Mouse (Mus musculus) CD4-positive, CD25-positive, alpha-beta regulatory T cell, adult 2 months (primary cell): ENCODE results near the gene Spop.

ENCODE experiments used
- DNase-seq: peaks from one replicate; pipeline ENCODE4 v3.0.0-alpha.2; 2012; ENCODE audit warnings: low read depth, low spot score

Spop gene

DNA sequence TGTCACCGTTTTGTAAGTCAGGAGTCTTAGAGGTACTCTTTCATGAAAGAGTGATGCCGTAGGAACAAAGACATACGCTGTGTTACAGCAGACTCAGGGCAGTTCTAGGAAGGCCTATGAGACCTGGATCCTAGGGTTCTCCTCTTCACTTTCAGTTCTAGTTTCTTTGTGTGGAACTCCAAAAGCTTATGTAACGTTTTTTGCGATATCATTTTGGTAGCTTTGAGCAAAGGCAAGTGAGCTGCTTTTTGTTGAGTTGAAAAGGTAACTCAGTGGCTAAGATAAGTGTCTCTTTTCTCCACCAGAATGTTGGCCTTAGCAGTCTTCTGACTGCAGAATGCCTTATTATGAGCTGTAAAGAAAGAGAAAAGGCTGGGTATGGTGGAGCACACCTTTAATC, 3.5 kb downstream of the Spop start:
- DNase-seq, result no peak

DNA sequence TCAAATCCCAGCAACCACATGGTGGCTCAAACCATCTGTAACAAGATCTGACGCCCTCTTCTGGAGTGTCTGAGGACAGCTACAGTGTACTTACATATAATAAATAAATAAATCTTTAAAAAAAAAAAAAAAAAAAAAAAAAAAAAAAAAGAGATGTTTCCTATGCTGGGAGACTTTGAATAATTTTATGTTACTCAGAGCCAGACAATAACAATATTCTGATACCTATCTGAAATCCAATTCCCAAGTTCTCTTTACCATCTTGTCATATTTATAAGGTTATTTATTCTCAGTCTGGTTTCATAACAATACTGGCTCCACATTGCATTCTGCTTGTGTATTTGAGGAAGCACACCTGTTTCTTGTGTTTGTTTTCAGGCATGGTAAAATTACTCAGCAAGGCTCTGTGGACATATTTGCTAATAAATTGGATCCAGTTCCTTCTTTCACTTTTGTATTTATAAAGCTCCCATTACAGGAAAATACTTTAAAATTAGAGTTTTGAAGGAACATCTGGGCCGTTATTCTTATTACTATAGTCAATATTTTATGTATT, 7.1 kb downstream of the Spop start:
- DNase-seq, result no peak

DNA sequence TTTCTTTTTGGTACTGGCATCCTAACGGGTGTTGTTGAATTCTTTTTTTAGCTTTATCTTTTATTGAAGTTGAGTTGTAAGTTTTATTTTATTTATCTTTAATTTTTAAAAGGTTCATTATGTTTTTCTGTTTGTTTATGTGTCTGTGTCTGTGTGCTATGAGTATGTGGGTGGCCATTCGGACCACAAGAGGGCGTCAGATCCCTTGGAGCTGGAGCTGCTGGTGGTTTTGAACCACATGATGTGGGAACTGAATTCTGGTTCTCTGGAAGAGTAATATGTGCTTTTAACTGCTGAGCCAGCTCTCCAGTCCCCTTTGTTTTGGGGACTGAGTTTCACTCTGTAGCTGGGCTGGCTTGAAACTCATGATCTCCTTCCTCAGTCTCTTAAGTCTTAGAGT, 9.6 kb downstream of the Spop start:
- peak; percentile 23 for DNase-seq

- DNase-seq, result no peak
Observed at GRCm38 (mm10) chr11:95431344-95431743, 17.5 kb downstream of the Spop start.

GRCm38 (mm10) chr11:95432194-95432593, 18.3 kb downstream of the Spop start:
- peak; percentile 63 for DNase-seq

- no peak for DNase-seq
Observed at GRCm38 (mm10) chr11:95445371-95445770, 31.5 kb downstream of the Spop start.

DNA sequence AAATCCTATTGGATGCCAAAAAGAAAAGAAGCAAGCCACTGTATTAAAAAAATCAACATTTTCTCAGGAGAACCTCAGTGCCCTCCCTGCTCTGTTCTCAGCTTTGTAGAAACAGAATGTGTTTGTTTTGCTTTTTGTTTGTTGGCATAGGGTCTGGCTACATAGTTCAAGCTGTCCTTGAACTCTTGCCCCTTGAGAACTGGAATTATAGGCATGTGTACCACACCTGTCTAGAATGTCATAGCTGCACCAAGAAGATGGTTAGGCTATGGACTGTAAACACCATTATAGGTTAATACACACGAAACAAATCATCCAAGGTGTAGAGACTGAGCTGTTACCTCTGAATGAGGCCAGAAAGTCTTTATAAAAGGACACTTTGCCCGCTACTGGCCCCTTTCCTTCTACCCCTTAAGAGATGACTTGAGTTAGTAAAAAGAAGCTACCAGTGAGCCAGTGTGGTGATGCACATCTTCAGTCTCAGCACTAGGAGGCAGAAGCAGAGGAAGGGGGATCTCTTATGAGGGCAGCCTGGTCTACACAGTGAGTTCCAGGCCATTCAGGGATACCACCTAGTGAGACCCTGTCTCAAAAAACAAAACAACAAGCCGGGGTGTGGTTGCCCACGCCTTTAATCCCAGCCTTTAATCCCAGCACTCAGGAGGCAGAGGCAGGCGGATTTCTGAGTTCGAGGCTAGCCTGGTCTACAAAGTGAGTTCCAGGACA, 32.9 kb downstream of the Spop start:
- no peak for DNase-seq

- DNase-seq, result no peak
Observed at GRCm38 (mm10) chr11:95448346-95448745, 34.5 kb downstream of the Spop start.

DNA sequence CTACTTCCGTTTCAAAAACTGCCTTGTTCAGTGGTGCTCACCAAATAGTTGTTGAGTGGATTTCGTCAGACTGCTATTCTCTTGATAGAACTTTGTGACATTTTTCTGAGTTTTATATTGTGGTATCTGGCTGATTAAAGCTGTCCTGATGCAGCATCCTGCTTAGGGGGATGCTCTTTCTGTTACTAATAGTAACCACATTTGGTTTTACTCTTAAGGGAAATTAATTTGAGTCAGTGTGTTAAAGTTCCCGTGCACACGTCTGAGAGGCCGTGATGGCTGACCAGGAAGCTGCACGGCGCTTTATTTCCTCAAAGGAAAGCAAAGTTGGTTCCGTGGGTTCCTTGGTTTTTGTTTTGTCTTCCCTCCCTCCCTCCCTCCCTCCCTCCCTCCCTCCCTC, 41.5 kb downstream of the Spop start:
- DNase-seq, result no peak

- no peak for DNase-seq
Observed at GRCm38 (mm10) chr11:95460872-95461271, 47.0 kb downstream of the Spop start.

DNA sequence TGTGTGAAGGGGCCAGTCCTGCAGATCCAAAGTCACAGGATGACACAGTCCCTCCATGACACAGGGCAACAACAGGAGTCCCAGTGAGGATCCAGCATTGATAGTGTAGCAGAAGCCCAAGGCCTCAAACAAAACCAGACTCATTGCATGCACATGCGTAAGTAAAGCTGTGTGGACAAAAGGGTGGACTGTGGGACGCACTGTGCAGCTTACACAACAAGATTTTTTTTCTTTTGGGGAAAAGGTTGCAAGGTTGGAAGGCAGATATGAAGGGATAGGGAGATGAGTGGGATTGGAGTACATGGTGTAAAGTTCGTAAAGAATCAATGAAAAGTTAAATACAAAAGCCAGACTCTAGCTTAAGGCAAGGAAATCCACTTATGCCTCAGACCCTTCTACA, 48.3 kb downstream of the Spop start:
- DNase-seq, result no peak

- DNase-seq, result no peak
Observed at GRCm38 (mm10) chr11:95467731-95468130, 53.9 kb downstream of the Spop start.

- no peak for DNase-seq
Observed at GRCm38 (mm10) chr11:95472942-95473341, 59.1 kb downstream of the Spop start.

GRCm38 (mm10) chr11:95473456-95473855, 59.6 kb downstream of the Spop start:
- DNase-seq, result no peak

GRCm38 (mm10) chr11:95476323-95476722, 62.4 kb downstream of the Spop start:
- DNase-seq, result no peak

DNA sequence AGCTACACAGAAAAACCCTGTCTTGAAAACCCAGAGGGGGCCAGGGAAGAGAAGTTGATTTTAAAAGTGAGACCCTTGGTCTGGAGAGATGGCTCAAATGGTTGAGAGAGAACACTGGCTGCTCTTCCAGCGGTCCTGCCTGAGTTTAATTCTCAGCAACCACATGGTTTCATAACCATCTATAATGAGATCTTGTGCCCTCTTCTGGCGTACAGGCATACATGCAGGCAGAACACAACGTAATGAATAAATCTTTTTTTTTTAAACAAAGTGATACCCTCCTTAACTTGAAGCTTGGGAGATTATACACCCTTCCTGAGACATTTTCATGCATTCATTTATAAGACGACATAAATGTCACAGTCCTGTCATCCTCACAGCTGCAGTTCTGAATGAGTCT, 65.6 kb downstream of the Spop start:
- peak; percentile 12 for DNase-seq

DNA sequence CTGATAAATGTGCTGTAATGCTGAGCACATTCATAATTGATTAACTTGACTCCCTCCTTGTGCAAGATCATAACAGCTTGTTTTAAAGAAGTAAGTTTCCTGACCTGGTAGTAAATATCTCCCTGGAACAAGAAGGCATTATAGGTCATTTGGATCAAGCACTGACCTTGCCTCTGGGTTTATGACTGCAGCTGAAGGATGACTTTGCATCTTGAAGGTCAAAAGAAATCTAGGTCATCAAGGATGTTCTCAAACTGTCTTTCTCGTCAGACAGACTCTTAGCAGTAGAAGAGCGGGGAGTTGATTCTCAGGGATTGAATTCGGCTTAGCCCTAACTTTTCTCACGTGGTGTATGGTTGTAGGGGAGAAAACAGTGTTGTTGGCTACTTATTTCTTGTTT, 66.8 kb downstream of the Spop start:
- no peak for DNase-seq

- DNase-seq, result no peak
Observed at GRCm38 (mm10) chr11:95485634-95486033, 71.8 kb downstream of the Spop start.

- no peak for DNase-seq
Observed at GRCm38 (mm10) chr11:95487237-95487636, 73.4 kb downstream of the Spop start.

DNA sequence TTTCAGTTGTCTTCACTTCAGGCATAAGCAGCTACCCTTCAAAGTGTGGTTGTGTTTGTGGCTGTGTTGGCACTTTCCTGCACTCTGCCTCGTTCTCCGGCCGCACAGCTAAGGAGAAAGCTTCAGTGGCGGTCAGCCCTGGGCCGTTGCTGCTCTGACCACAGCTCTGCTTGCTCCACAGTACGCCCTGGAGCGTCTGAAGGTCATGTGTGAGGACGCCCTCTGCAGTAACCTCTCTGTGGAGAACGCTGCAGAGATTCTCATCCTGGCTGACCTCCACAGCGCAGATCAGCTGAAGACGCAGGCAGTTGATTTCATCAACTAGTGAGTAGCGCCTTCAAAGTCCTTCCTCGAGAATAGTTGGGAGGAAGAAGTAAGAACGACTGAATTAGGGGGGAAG, 76.2 kb downstream of the Spop start:
- no peak for DNase-seq

GRCm38 (mm10) chr11:95492256-95492655, 78.4 kb downstream of the Spop start:
- DNase-seq, result no peak

GRCm38 (mm10) chr11:95493010-95493409, 79.1 kb downstream of the Spop start:
- no peak for DNase-seq

- no peak for DNase-seq
Observed at GRCm38 (mm10) chr11:95493950-95494349, 80.1 kb downstream of the Spop start.

DNA sequence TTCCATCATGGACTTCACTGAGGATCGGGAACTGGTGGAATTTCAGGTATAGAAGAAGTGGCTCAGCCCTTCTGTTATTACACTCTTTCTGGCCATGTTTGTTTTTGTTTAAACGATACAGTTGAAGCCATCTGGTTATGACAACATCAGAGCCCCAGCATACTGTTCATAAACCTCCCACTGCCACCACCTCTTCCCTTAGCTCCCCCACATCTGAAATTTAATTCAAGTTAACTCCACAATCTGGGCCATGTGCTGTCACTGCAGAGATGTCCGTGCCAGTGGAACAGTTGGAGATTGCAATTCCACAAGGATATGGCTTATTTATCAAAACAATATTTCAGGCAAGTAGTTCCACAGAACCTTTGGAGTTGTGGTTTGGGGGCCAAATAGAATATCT, 80.5 kb downstream of the Spop start:
- DNase-seq, result no peak
